Mouse (Mus musculus): ENCODE data around the gene Sepsecs. TPM values are rescaled to one million over a fixed set of nuclear protein-coding genes. Genes with fewer than 3 reads are reported as not detected.

Sepsecs gene
- polyA plus RNA-seq, 1 experiment from 2014 or later: 8.6 TPM

GRCm38 (mm10) chr5:52638916-52639315, 30.6 kb downstream of the Sepsecs start:
- peaks cover 20% of the 10 kb centered on the region for H3K36me3 ChIP-seq
- no peak for ATAC-seq (ENCODE audit: low FRiP score)

GRCm38 (mm10) chr5:52638006-52638405, 31.5 kb downstream of the Sepsecs start:
- ATAC-seq (ENCODE audit: low FRiP score): no peak
- Histone ChIP-seq H3K9me3 (replicated peaks) (no peaks in the 10 kb centered on the region), H3K27me3 (no peaks in the 10 kb centered on the region), H3K27ac (no peak overlapping the region), H3K9ac (no peak overlapping the region), H3K4me3 (no peak overlapping the region), H3K4me1 (no peaks in the 10 kb centered on the region), H3K4me2 (replicated peaks) (no peak overlapping the region), H3K36me3 (peaks cover 13% of the 10 kb centered on the region)
- WGBS: 81% methylated on average over 7 of the region's 7 CpGs

More at GRCm38 (mm10) chr5:52638916-52639315, 30.6 kb downstream of the Sepsecs start:
- H3K27ac ChIP-seq: no peak overlapping the region
- H3K9me3 ChIP-seq (replicated peaks): no peaks in the 10 kb centered on the region
- no peak overlapping the region for H3K4me2 ChIP-seq (replicated peaks)
- H3K9ac ChIP-seq: no peak overlapping the region
- no peaks in the 10 kb centered on the region for H3K27me3 ChIP-seq
- H3K4me3 ChIP-seq: no peak overlapping the region
- WGBS: 85% methylated on average over 8 of the region's 8 CpGs
- 0 out of 2 replicates have a peak, but pooled peaks cover under 1% of the 10 kb centered on the region for H3K4me1 ChIP-seq

GRCm38 (mm10) chr5:52636923-52637322, 32.6 kb downstream of the Sepsecs start:
- no peak overlapping the region for H3K27ac ChIP-seq
- no peaks in the 10 kb centered on the region for H3K9me3 ChIP-seq (replicated peaks)
- no peak overlapping the region for H3K9ac ChIP-seq
- 89% methylated on average over 6 of the region's 6 CpGs for WGBS
- no peak overlapping the region for H3K4me2 ChIP-seq (replicated peaks)
- H3K4me3 ChIP-seq: no peak overlapping the region
- ATAC-seq (ENCODE audit: low FRiP score): no peak
- H3K4me1 ChIP-seq: no peaks in the 10 kb centered on the region
- no peaks in the 10 kb centered on the region for H3K27me3 ChIP-seq
- peaks cover 5% of the 10 kb centered on the region for H3K36me3 ChIP-seq

- ATAC-seq (ENCODE audit: low FRiP score): no peak
- Histone ChIP-seq H3K9me3 (replicated peaks) (no peaks in the 10 kb centered on the region), H3K4me1 (no peaks in the 10 kb centered on the region), H3K4me3 (no peak overlapping the region), H3K4me2 (replicated peaks) (no peak overlapping the region), H3K27me3 (no peaks in the 10 kb centered on the region), H3K9ac (no peak overlapping the region), H3K27ac (no peak overlapping the region), H3K36me3 (peaks cover under 1% of the 10 kb centered on the region; the same call in 1 of the 2 replicates)
- 78% methylated on average over 11 of the region's 11 CpGs for WGBS
These were observed 33.3 kb downstream of the Sepsecs start for GRCm38 (mm10) chr5:52636025-52636755.

GRCm38 (mm10) chr5:52634017-52634416, 35.5 kb downstream of the Sepsecs start:
- H3K27ac ChIP-seq: no peak overlapping the region
- H3K4me1 ChIP-seq: no peaks in the 10 kb centered on the region
- H3K36me3 ChIP-seq: no peaks in the 10 kb centered on the region
- 22% methylated on average over 8 of the region's 8 CpGs for WGBS
- H3K27me3 ChIP-seq: no peaks in the 10 kb centered on the region
- H3K4me2 ChIP-seq (replicated peaks): no peak overlapping the region
- no peak overlapping the region for H3K9ac ChIP-seq
- H3K4me3 ChIP-seq: no peak overlapping the region
- H3K9me3 ChIP-seq (replicated peaks): no peaks in the 10 kb centered on the region
- peak; percentile 77 for ATAC-seq (ENCODE audit: low FRiP score)

DNA sequence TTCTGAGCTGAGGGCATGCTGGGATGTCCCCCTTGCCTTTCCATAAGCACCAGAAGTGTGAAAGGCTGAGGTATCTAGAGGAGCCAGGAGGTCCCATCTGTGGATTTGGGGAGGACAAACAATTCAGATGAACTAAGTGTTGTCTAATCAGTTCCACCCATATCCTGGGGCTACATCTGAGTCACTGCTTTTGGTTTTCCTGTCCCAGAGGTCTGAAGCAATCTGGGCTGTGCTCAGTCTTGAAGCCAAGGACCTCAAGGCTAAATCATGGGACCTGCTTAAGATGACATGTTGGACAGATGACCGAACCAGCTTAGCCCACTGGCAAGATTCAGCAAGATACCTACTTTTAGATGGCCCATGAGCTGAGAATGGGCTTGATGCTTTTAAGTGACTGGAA, 39.0 kb downstream of the Sepsecs start:
- Histone ChIP-seq H3K4me2 (replicated peaks) (no peak overlapping the region), H3K4me1 (peaks cover 9% of the 10 kb centered on the region), H3K36me3 (no peaks in the 10 kb centered on the region), H3K4me3 (no peak overlapping the region), H3K9ac (no peak overlapping the region), H3K27me3 (no peaks in the 10 kb centered on the region), H3K27ac (no peak overlapping the region), H3K9me3 (replicated peaks) (no peaks in the 10 kb centered on the region)
- ATAC-seq (ENCODE audit: low FRiP score): no peak
- WGBS: 100% methylated on average over 1 of the region's 1 CpGs

DNA sequence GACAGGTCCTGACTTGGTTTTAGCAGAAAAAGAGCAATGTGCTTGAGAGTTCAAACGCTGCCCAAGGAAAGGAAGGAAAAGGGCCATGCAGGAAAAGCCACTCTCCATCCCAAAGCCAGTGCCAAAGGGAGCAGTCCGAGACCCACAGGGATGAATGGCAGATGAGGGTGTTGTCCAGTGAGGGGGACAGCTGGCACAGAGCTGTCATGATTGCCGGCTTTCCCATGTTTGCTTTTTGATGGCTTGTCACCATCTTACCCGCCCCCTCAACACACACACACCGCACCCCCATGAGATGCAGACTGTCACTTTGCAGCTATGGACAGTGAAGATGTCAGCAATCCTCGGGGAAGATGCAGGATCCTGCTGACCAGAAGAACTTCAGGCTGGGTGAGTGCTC, 40.3 kb downstream of the Sepsecs start:
- Histone ChIP-seq H3K9me3 (replicated peaks) (no peaks in the 10 kb centered on the region), H3K27me3 (no peaks in the 10 kb centered on the region), H3K4me3 (no peak overlapping the region), H3K9ac (no peak overlapping the region), H3K36me3 (no peaks in the 10 kb centered on the region), H3K4me1 (peaks cover 9% of the 10 kb centered on the region), H3K27ac (no peak overlapping the region), H3K4me2 (replicated peaks) (no peak overlapping the region)
- no peak for ATAC-seq (ENCODE audit: low FRiP score)
- WGBS: 83% methylated on average over 6 of the region's 6 CpGs

DNA sequence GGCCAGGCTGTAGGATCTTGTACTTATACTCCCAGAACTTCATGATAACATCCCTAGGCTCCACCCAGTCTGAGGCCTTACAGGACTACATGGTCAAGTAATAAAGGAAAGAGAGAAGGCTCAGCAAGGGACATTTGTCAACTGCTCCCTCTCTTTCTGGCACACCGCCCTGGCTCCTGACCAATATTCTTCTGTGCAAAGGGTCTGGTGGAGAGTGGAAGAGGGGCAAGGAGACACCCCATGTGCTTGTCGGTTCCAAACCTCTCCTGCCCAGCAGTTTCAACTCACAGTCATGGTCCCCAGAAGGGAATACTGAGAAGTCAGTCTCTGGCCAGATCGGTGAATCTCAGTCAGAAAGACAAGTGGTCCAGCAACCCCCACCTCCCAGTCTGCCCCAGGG, 40.7 kb downstream of the Sepsecs start:
- no peaks in the 10 kb centered on the region for H3K27me3 ChIP-seq
- H3K9me3 ChIP-seq (replicated peaks): no peaks in the 10 kb centered on the region
- ATAC-seq (ENCODE audit: low FRiP score): no peak
- H3K36me3 ChIP-seq: no peaks in the 10 kb centered on the region
- H3K27ac ChIP-seq: no peak overlapping the region
- no peak overlapping the region for H3K9ac ChIP-seq
- 82% methylated on average over 3 of the region's 3 CpGs for WGBS
- no peak overlapping the region for H3K4me2 ChIP-seq (replicated peaks)
- H3K4me3 ChIP-seq: no peak overlapping the region
- H3K4me1 ChIP-seq: peaks cover 9% of the 10 kb centered on the region

DNA sequence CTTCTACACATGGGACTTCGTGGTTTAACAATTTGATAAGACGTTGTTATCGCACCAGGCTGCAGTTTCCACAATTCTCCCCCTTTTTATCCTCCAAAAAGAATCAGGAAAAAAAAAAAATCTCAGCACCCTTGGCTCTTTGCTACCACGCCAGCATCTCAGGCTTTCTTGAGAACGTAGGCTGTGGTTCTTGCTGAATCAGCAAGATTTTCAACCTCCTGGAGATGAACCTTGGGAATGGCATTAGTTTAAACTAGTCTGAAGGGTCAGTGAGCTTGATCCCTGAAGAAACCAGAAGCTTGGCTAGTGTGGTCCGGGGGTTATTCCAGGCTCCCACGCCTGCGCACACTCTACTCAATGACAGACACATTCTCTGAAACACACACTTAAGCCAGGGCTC, 41.8 kb downstream of the Sepsecs start:
- no peak overlapping the region for H3K27ac ChIP-seq
- H3K4me3 ChIP-seq: no peak overlapping the region
- ATAC-seq (ENCODE audit: low FRiP score): no peak
- H3K9ac ChIP-seq: no peak overlapping the region
- WGBS: 87% methylated on average over 8 of the region's 8 CpGs
- no peaks in the 10 kb centered on the region for H3K27me3 ChIP-seq
- peaks cover 9% of the 10 kb centered on the region for H3K4me1 ChIP-seq
- no peaks in the 10 kb centered on the region for H3K9me3 ChIP-seq (replicated peaks)
- H3K4me2 ChIP-seq (replicated peaks): no peak overlapping the region
- no peaks in the 10 kb centered on the region for H3K36me3 ChIP-seq

GRCm38 (mm10) chr5:52626092-52626491, 43.4 kb downstream of the Sepsecs start:
- Histone ChIP-seq H3K27ac (peak overlapping the region; percentile 17; the same call in 1 of the 2 replicates), H3K4me1 (peaks cover 9% of the 10 kb centered on the region), H3K4me2 (replicated peaks) (peak overlapping the region; percentile 22; the same call in 1 of the 2 replicates), H3K9ac (0 out of 2 replicates have a peak overlapping the region, but pooled peaks have one; percentile 32), H3K36me3 (no peaks in the 10 kb centered on the region), H3K9me3 (replicated peaks) (no peaks in the 10 kb centered on the region), H3K4me3 (no peak overlapping the region), H3K27me3 (no peaks in the 10 kb centered on the region)
- ATAC-seq (ENCODE audit: low FRiP score): peak; percentile 39
- WGBS: 36% methylated on average over 8 of the region's 8 CpGs

DNA sequence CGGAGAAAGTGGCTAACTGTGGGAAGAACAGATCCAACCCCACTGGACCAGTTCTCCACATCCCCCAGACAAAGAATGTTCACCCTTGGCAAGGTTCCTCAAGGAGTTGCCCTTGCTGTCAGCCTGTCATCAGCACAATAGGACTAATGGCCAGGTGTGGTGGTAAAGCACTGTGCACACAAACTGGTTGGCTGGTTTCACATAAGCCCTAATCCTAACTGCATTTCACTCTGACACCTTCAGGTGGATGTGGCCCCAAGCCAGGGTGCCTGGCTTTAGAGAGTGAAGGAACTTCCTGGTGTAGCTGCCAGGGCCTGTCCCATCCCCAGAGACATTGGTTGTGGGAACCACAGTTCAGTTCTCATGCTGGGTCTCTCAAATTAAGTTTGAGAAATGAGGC, 44.6 kb downstream of the Sepsecs start:
- 93% methylated on average over 1 of the region's 1 CpGs for WGBS
- Histone ChIP-seq H3K27me3 (no peaks in the 10 kb centered on the region), H3K9ac (no peak overlapping the region), H3K9me3 (replicated peaks) (no peaks in the 10 kb centered on the region), H3K4me1 (peaks cover 9% of the 10 kb centered on the region), H3K4me3 (no peak overlapping the region), H3K36me3 (no peaks in the 10 kb centered on the region), H3K4me2 (replicated peaks) (no peak overlapping the region), H3K27ac (no peak overlapping the region)
- no peak for ATAC-seq (ENCODE audit: low FRiP score)

DNA sequence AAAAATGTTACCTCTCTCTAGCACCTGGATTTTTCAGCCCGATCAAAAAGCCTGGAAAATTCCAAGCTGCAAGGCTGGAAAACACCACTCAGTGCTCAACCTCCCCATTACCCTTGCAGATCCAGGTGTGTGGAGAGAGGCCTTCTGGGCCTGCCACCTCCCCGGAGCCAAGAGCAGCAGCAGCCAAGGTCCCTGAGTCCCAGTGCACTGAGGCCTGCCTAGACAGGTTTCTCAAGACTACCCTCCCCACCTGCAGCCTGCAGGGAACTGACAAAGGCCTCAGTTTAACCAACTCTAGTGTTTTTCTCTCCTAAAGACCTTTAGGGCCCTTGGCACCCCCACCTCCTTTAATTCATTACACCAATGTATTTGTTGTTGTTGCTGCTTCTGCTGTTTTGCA, 46.4 kb downstream of the Sepsecs start:
- H3K9ac ChIP-seq: no peak overlapping the region
- ATAC-seq (ENCODE audit: low FRiP score): no peak
- no peaks in the 10 kb centered on the region for H3K36me3 ChIP-seq
- H3K4me2 ChIP-seq (replicated peaks): no peak overlapping the region
- no peak overlapping the region for H3K4me3 ChIP-seq
- H3K4me1 ChIP-seq: peaks cover 13% of the 10 kb centered on the region
- no peaks in the 10 kb centered on the region for H3K27me3 ChIP-seq
- no peaks in the 10 kb centered on the region for H3K9me3 ChIP-seq (replicated peaks)
- 92% methylated on average over 2 of the region's 2 CpGs for WGBS
- H3K27ac ChIP-seq: no peak overlapping the region
